Mouse (Mus musculus): Measurements from ENCODE around the gene AL731706.2. TPM values are rescaled to one million over a fixed set of nuclear protein-coding genes. Genes with fewer than 3 reads are reported as not detected.
A peak's percentile ranks its signal among the peaks of the same experiment; 100 is the strongest.
"Not testable (repeated sequence)": the region's sequence is repeated elsewhere in the genome, so short reads cannot be mapped to it uniquely, and the experiment has no call there.

AL731706.2 gene
- polyA plus RNA-seq, 1 experiment from 2014 or later, result 35.2 TPM

GRCm38 (mm10) chr2:136891951-136892371 lies 6.5 kb upstream of the AL731706.2 start:
- Histone ChIP-seq H3K4me1 (replicated peaks) (peaks cover 17% of the 10 kb centered on the region), H3K27ac (ENCODE audit: poor library complexity, severe bottlenecking) (peak overlapping the region; percentile 37; the same call in 1 of the 2 replicates), H3K36me3 (no peaks in the 10 kb centered on the region), H3K9me3 (replicated peaks) (no peaks in the 10 kb centered on the region), H3K9ac (peak overlapping the region; percentile 72), H3K4me3 (peak overlapping the region; percentile 68), H3K27me3 (replicated peaks) (no peaks in the 10 kb centered on the region), H3K4me2 (peak overlapping the region; percentile 47)
- ATAC-seq (ENCODE audit: insufficient number of reproducible peaks, low FRiP score), result peak; percentile 80
- WGBS, result under 1% methylated on average over 23 of the region's 23 CpGs

- peak within 1 kb of the TSS; percentile 82 for H3K9ac ChIP-seq
- no peaks in the 10 kb centered on the region for H3K27me3 ChIP-seq (replicated peaks)
- H3K4me2 ChIP-seq, result peak within 1 kb of the TSS; percentile 58
- WGBS, result under 1% methylated on average over 49 of the region's 49 CpGs
- peaks cover 2% of the 10 kb centered on the region for H3K36me3 ChIP-seq
- peaks cover 17% of the 10 kb centered on the region for H3K4me1 ChIP-seq (replicated peaks)
- no peaks in the 10 kb centered on the region for H3K9me3 ChIP-seq (replicated peaks)
- H3K4me3 ChIP-seq, result peak within 1 kb of the TSS; percentile 68
- H3K27ac ChIP-seq (ENCODE audit: poor library complexity, severe bottlenecking), result peak within 1 kb of the TSS; percentile 93
- ATAC-seq (ENCODE audit: insufficient number of reproducible peaks, low FRiP score), result peak; percentile 99
These were observed 5.8 kb upstream of the AL731706.2 start, which contains the start of the genes Slx4ip, AL731706.1 and Mkks for GRCm38 (mm10) chr2:136891068-136891950. TSS of gene Slx4ip (plus strand) at chr2:136891218. TSS of gene AL731706.1 (minus strand) at chr2:136891389. TSS of gene Mkks (minus strand) at chr2:136891389.

GRCm38 (mm10) chr2:136890716-136891067 lies 5.2 kb upstream of the AL731706.2 start:
- Histone ChIP-seq H3K4me2 (peak overlapping the region; percentile 58), H3K4me1 (replicated peaks) (peaks cover 17% of the 10 kb centered on the region), H3K4me3 (peak overlapping the region; percentile 68), H3K9ac (peak overlapping the region; percentile 82), H3K27ac (ENCODE audit: poor library complexity, severe bottlenecking) (peak overlapping the region; percentile 93)
- H3K27me3 ChIP-seq (replicated peaks); H3K36me3 ChIP-seq; H3K9me3 ChIP-seq (replicated peaks): not testable (repeated sequence)
- peak; percentile 81 for ATAC-seq (ENCODE audit: insufficient number of reproducible peaks, low FRiP score)
- WGBS, result 4% methylated on average over 15 of the region's 15 CpGs

- no peak overlapping the region for H3K4me3 ChIP-seq
- WGBS, result 60% methylated on average over 4 of the region's 4 CpGs
- no peak for ATAC-seq (ENCODE audit: insufficient number of reproducible peaks, low FRiP score)
These were observed 1.4 kb upstream of the AL731706.2 start for GRCm38 (mm10) chr2:136886846-136887245.

GRCm38 (mm10) chr2:136854543-136855388 lies 30.7 kb downstream of the AL731706.2 start:
- no peaks in the 10 kb centered on the region for H3K27me3 ChIP-seq (replicated peaks)
- no peaks in the 10 kb centered on the region for H3K9me3 ChIP-seq (replicated peaks)
- H3K36me3 ChIP-seq, result no peaks in the 10 kb centered on the region
- no peak overlapping the region for H3K9ac ChIP-seq
- H3K27ac ChIP-seq (ENCODE audit: poor library complexity, severe bottlenecking), result no peak overlapping the region
- ATAC-seq (ENCODE audit: insufficient number of reproducible peaks, low FRiP score), result no peak
- H3K4me1 ChIP-seq (replicated peaks), result no peaks in the 10 kb centered on the region
- no peak overlapping the region for H3K4me2 ChIP-seq
- H3K4me3 ChIP-seq, result no peak overlapping the region
- 46% methylated on average over 5 of the region's 5 CpGs for WGBS

More at GRCm38 (mm10) chr2:136886846-136887245, 1.4 kb upstream of the AL731706.2 start:
- H3K27me3 ChIP-seq (replicated peaks), result no peaks in the 10 kb centered on the region
- H3K36me3 ChIP-seq, result peaks cover 35% of the 10 kb centered on the region
- H3K4me2 ChIP-seq, result no peak overlapping the region
- H3K27ac ChIP-seq (ENCODE audit: poor library complexity, severe bottlenecking), result no peak overlapping the region
- H3K4me1 ChIP-seq (replicated peaks), result peaks cover 11% of the 10 kb centered on the region
- no peaks in the 10 kb centered on the region for H3K9me3 ChIP-seq (replicated peaks)
- no peak overlapping the region for H3K9ac ChIP-seq

- ATAC-seq (ENCODE audit: insufficient number of reproducible peaks, low FRiP score), result no peak
These were observed 35.1 kb downstream of the AL731706.2 start for GRCm38 (mm10) chr2:136850366-136850765.

GRCm38 (mm10) chr2:136837994-136838393 lies 47.5 kb downstream of the AL731706.2 start:
- no peak overlapping the region for H3K4me3 ChIP-seq
- H3K9me3 ChIP-seq (replicated peaks), result no peaks in the 10 kb centered on the region
- H3K9ac ChIP-seq, result no peak overlapping the region
- H3K4me1 ChIP-seq (replicated peaks), result peaks cover 13% of the 10 kb centered on the region
- no peak overlapping the region for H3K4me2 ChIP-seq
- ATAC-seq (ENCODE audit: insufficient number of reproducible peaks, low FRiP score), result no peak
- H3K27ac ChIP-seq (ENCODE audit: poor library complexity, severe bottlenecking), result no peak overlapping the region
- WGBS, result 43% methylated on average over 1 of the region's 1 CpGs
- H3K36me3 ChIP-seq, result no peaks in the 10 kb centered on the region
- no peaks in the 10 kb centered on the region for H3K27me3 ChIP-seq (replicated peaks)

More at GRCm38 (mm10) chr2:136850366-136850765, 35.1 kb downstream of the AL731706.2 start:
- H3K4me2 ChIP-seq, result no peak overlapping the region
- no peaks in the 10 kb centered on the region for H3K36me3 ChIP-seq
- H3K4me3 ChIP-seq, result no peak overlapping the region
- no peaks in the 10 kb centered on the region for H3K27me3 ChIP-seq (replicated peaks)
- H3K4me1 ChIP-seq (replicated peaks), result no peaks in the 10 kb centered on the region
- 49% methylated on average over 3 of the region's 3 CpGs for WGBS
- H3K9ac ChIP-seq, result no peak overlapping the region
- no peak overlapping the region for H3K27ac ChIP-seq (ENCODE audit: poor library complexity, severe bottlenecking)
- no peaks in the 10 kb centered on the region for H3K9me3 ChIP-seq (replicated peaks)

GRCm38 (mm10) chr2:136835882-136836281 lies 49.6 kb downstream of the AL731706.2 start:
- H3K27ac ChIP-seq (ENCODE audit: poor library complexity, severe bottlenecking), result no peak overlapping the region
- H3K4me2 ChIP-seq, result no peak overlapping the region
- H3K36me3 ChIP-seq, result no peaks in the 10 kb centered on the region
- no peak overlapping the region for H3K9ac ChIP-seq
- no peak for ATAC-seq (ENCODE audit: insufficient number of reproducible peaks, low FRiP score)
- peaks cover 15% of the 10 kb centered on the region for H3K4me1 ChIP-seq (replicated peaks)
- no peaks in the 10 kb centered on the region for H3K27me3 ChIP-seq (replicated peaks)
- 54% methylated on average over 3 of the region's 3 CpGs for WGBS
- no peak overlapping the region for H3K4me3 ChIP-seq
- H3K9me3 ChIP-seq (replicated peaks), result no peaks in the 10 kb centered on the region

Other genes starting within 250 kb of the AL731706.2 start
- gene Snap25, start 172.2 kb downstream of the AL731706.2 start, polyA plus RNA-seq (2016; fragmentation: Nextera tagmentation; extraction: Ambion mirVana), result 0.67 and 1.0 TPM in 2 replicates
- gene Slx4ip, start 5.5 kb upstream of the AL731706.2 start, polyA plus RNA-seq (2016; fragmentation: Nextera tagmentation; extraction: Ambion mirVana), result 4.9 and 5.2 TPM in 2 replicates
- gene AL731706.1, start 5.7 kb upstream of the AL731706.2 start, polyA plus RNA-seq (2016; fragmentation: Nextera tagmentation; extraction: Ambion mirVana), result 35.9 and 39.1 TPM in 2 replicates
- gene Mkks, start 5.7 kb upstream of the AL731706.2 start, polyA plus RNA-seq (2016; fragmentation: Nextera tagmentation; extraction: Ambion mirVana), result 18.5 and 20.3 TPM in 2 replicates
- 26.2 and 26.6 TPM in 2 replicates for gene Jag1, start 231.0 kb upstream of the AL731706.2 start, polyA plus RNA-seq (2016; fragmentation: Nextera tagmentation; extraction: Ambion mirVana)

All from heart, embryonic 12.5 days (tissue).